ENCODE assay signal across 22 mouse cellular contexts in genomic region chr9:106738199-106738985, GRCm38 (mm10).
"Had no signal": no experiment of that assay in that cellular context is flagged by ENCODE, and none has a peak within 500 bp of the region (broad histone marks: within the 10 kb centered on the region; RNA-seq: fewer than 3 reads in every experiment).

No protein-coding gene starts in this region.

- H3K9me3 ChIP-seq: hindbrain, embryonic 10.5 days; hindbrain, embryonic 12.5 days; kidney, embryonic 15.5 days; limb, embryonic 10.5 days; liver, embryonic 13.5 days; liver, embryonic 15.5 days had no signal

- H3K9ac ChIP-seq: hindbrain, embryonic 12.5 days; hindbrain, embryonic 14.5 days; kidney, embryonic 15.5 days; limb, embryonic 12.5 days; liver, embryonic 13.5 days; liver, embryonic 15.5 days had no signal

- H3K27me3 ChIP-seq: hindbrain, embryonic 12.5 days; kidney, embryonic 15.5 days; limb, embryonic 12.5 days; liver, embryonic 13.5 days; liver, embryonic 15.5 days had no signal

- DNase-seq: gastrocnemius, adult 2 months; gastrocnemius, postnatal 10 days; gastrocnemius, postnatal 25 days; heart, adult 2 months; heart, postnatal 10 days; heart, postnatal 4 days; kidney, adult 11 months; kidney, adult 9 months; kidney, postnatal 14 days; kidney, postnatal 36 days; layer of hippocampus, adult 9-11 months; layer of hippocampus, postnatal 36 days; liver, embryonic 13.5 days had no signal

- H3K36me3 ChIP-seq: hindbrain, embryonic 12.5 days; liver, embryonic 15.5 days had no signal

- H3K4me1 ChIP-seq: hindbrain, embryonic 10.5 days; hindbrain, embryonic 12.5 days; kidney, embryonic 15.5 days; limb, embryonic 10.5 days; limb, embryonic 12.5 days; liver, embryonic 13.5 days; liver, embryonic 15.5 days had no signal

- H3K4me3 ChIP-seq: gastrocnemius, adult 2 months; heart, adult 2 months; hindbrain, embryonic 10.5 days; hindbrain, embryonic 12.5 days; kidney, embryonic 15.5 days; limb, embryonic 10.5 days; limb, embryonic 12.5 days; liver, embryonic 13.5 days; liver, embryonic 15.5 days had no signal

- H3K27ac ChIP-seq: gastrocnemius, adult 2 months; heart, adult 2 months; hindbrain, embryonic 10.5 days; hindbrain, embryonic 12.5 days; hindbrain, embryonic 14.5 days; hindbrain, postnatal 0 days; kidney, embryonic 15.5 days; kidney, postnatal 0 days; limb, embryonic 10.5 days; limb, embryonic 12.5 days; liver, embryonic 13.5 days; liver, embryonic 15.5 days had no signal
